ENCODE assay signal across 8 mouse cellular contexts in genomic region chr2:18063763-18064251, GRCm38 (mm10). TPM values are rescaled to one million over a fixed set of nuclear protein-coding genes. Genes with fewer than 3 reads are reported as not detected.
DNase-seq lines count a peak whose midpoint lies in the region; ATAC-seq and TF ChIP-seq lines count a peak whose summit lies in the region.

No protein-coding gene starts in this region.

- under 1% methylated on average over 18 of the region's 18 CpGs for WGBS in thymus, adult 2 months

- H3K36me3 ChIP-seq in thymus, adult 2 months (ENCODE audit: control insufficient read depth, insufficient read depth, low read length) = no peaks in the 10 kb centered on the region; the same call in 1 of the 2 replicates

- peaks cover 3% of the 10 kb centered on the region for H3K4me1 ChIP-seq in thymus, adult 2 months (replicated peaks; ENCODE audit: control insufficient read depth, insufficient read depth, low read length)

- peak overlapping the region; percentile 79 for H3K4me3 ChIP-seq in thymus, adult 2 months (ENCODE audit: control insufficient read depth, insufficient read depth, low read length)

- no peak for TF ChIP-seq POLR2A in thymus, adult 2 months (IDR thresholded peaks at IDR 0.05; ENCODE audit: control insufficient read depth, extremely low read depth, insufficient read depth, low read length, poor library complexity)

- peak; percentile 60 for DNase-seq in thymus, adult 2 months
- no peak for DNase-seq in thymus, postnatal 4 days
- DNase-seq in cerebellum, adult 11-12 months = peak; percentile 86
- DNase-seq in frontal cortex, postnatal 25 days (ENCODE audit: low spot score in 2 of 2) = peak; percentile 44 to 56
- DNase-seq in left cerebral cortex, postnatal 4 days = peak; percentile 72
- peak; percentile 66 for DNase-seq in mesoderm, embryonic 11.5 days (ENCODE audit: low read depth, low spot score)
- DNase-seq in spleen, postnatal 10 days (ENCODE audit: low spot score in 2 of 2) = peak; percentile 66 to 73

- peak; percentile 48 for ATAC-seq in inflammation-experienced regulatory T-cells, adult 6 months

- H3K27ac ChIP-seq in thymus, adult 2 months (ENCODE audit: control insufficient read depth, insufficient read depth, low read length) = peak overlapping the region; percentile 94

- no peaks in the 10 kb centered on the region for H3K27me3 ChIP-seq in thymus, adult 2 months (ENCODE audit: control insufficient read depth, insufficient read depth, low read length)

- intact Hi-C loops in left cerebral cortex, postnatal 4 days (cut with DNase I) = no loop called here

- no peak for TF ChIP-seq CTCF in thymus, adult 2 months (IDR thresholded peaks at IDR 0.05; ENCODE audit: borderline replicate concordance, control insufficient read depth, extremely low read depth, insufficient read depth, low read length, poor library complexity)

RNA-seq across cellular contexts. Expression of gene Mllt10, which starts 8.8 kb away (rescaled TPM):
- 75.4 and 90.3 TPM in 2 replicates for polyA plus RNA-seq in thymus, adult 2 months (2012; rRNA removed)
- polyA plus RNA-seq in inflammation-experienced regulatory T-cells, adult 6 months (2017; shearing (Covaris generic)) = 10 to 100 TPM; 26.7 to 44.6 (median 37.8) TPM
- total RNA-seq in left cerebral cortex, postnatal 4 days (2021) = 10 to 100 TPM; 50.4 to 59.6 TPM

RNA-seq across cellular contexts. Expression of gene Skida1, which starts 15.0 kb away (rescaled TPM):
- 0.38 and 0.41 TPM in 2 replicates for polyA plus RNA-seq in thymus, adult 2 months (2012; rRNA removed)
- polyA plus RNA-seq in inflammation-experienced regulatory T-cells, adult 6 months (2017; shearing (Covaris generic)) = 1 to 10 TPM in 1 of 3 experiments, under 1 TPM in 2; 0.37 to 1.0 (median 0.83) TPM
- total RNA-seq in left cerebral cortex, postnatal 4 days (2021) = 10 to 100 TPM; 11.6 to 13.9 TPM

RNA-seq across cellular contexts. Expression of gene A930004D18Rik, which starts 26.3 kb away (rescaled TPM):
- 0.37 and 0.75 TPM in 2 replicates for polyA plus RNA-seq in thymus, adult 2 months (2012; rRNA removed)
- 1 to 10 TPM in 2 of 3 experiments, under 1 TPM in 1; 0.17 to 4.6 (median 2.0) TPM for polyA plus RNA-seq in inflammation-experienced regulatory T-cells, adult 6 months (2017; shearing (Covaris generic))
- 1 to 10 TPM; 3.2 to 5.2 TPM for total RNA-seq in left cerebral cortex, postnatal 4 days (2021)
